Mouse (Mus musculus): ENCODE measurements at regions not wholly inside any gene's neighbourhood (a gene's known extent, or its start where the extent isn't known, plus 50 kb on each side); places are given as distances from the start of the nearest gene placed in this dataset.

DNA sequence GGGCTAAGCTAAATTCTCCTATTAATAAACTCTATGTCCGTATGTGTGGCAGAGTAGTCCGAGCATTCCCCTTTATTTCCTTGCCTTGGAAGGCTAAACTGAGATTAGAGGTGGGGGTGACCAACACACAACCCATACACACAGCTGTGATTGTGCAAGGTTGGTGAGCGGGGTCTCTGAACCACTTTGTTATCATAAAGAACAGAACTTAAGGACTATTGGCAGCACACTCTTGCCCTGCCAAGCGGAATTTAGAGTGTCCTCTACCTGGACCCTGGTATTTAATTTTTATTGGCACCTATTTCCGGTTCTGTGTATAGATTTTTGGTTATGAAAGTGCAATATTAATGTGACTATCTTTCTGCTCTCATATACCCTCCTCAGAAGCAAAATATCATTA is 109.7 kb upstream of the Six2 start:
- Histone ChIP-seq H3K27me3 (ENCODE audit: control insufficient read depth, insufficient read depth, low read length) (peaks cover 22% of the 10 kb centered on the region), H3K79me2 (ENCODE audit: control insufficient read depth, insufficient read depth, low read length) (no peaks in the 10 kb centered on the region), H3K4me1 (ENCODE audit: control insufficient read depth, insufficient read depth, low read length) (peaks cover 3% of the 10 kb centered on the region; the same call in 1 of the 2 replicates), H3K36me3 (ENCODE audit: control insufficient read depth, insufficient read depth, low read length) (no peaks in the 10 kb centered on the region), H3K9ac (ENCODE audit: low read depth, low read length) (no peak overlapping the region), H3K27ac (replicated peaks; ENCODE audit: insufficient read depth, low read depth, low read length) (no peak overlapping the region), H3K4me3 (ENCODE audit: insufficient read depth, low read depth, low read length) (no peak overlapping the region)
- TF ChIP-seq POLR2A (IDR thresholded peaks at IDR 0.05; ENCODE audit: extremely low read depth, insufficient read depth, low read length) (no peak), CTCF (IDR thresholded peaks at IDR 0.05; ENCODE audit: low read depth, low read length) (no peak)
- no peak for DNase-seq (ENCODE audit: extremely low read depth, low read depth, low spot score)
- 76% methylated on average over 5 of the region's 5 CpGs for WGBS

DNA sequence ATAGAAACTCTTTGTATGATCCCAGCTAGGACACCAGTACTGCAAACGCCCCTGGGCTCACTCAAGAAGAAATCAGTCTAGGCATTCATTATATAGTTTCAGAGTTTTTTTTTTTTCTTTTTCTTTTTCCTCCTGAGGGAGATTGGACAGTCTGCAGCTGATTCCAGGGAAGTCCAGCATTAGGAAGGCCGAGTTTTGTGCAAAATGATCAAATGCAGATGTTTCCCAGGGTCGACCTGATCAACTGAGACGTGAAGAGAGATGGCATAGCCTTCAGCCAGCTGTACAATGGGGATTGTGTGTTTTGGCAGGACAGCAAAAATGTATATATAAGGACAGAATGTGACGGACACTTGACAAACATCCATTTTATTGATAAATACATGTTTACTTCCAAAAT is 107.7 kb upstream of the Six2 start:
- TF ChIP-seq POLR2A (IDR thresholded peaks at IDR 0.05; ENCODE audit: extremely low read depth, insufficient read depth, low read length) (no peak), CTCF (IDR thresholded peaks at IDR 0.05; ENCODE audit: low read depth, low read length) (no peak)
- WGBS: 39% methylated on average over 5 of the region's 5 CpGs
- Histone ChIP-seq H3K4me1 (ENCODE audit: control insufficient read depth, insufficient read depth, low read length) (peaks cover 3% of the 10 kb centered on the region; the same call in 1 of the 2 replicates), H3K9ac (ENCODE audit: low read depth, low read length) (no peak overlapping the region), H3K36me3 (ENCODE audit: control insufficient read depth, insufficient read depth, low read length) (no peaks in the 10 kb centered on the region), H3K79me2 (ENCODE audit: control insufficient read depth, insufficient read depth, low read length) (no peaks in the 10 kb centered on the region), H3K27me3 (ENCODE audit: control insufficient read depth, insufficient read depth, low read length) (peaks cover 22% of the 10 kb centered on the region), H3K27ac (replicated peaks; ENCODE audit: insufficient read depth, low read depth, low read length) (no peak overlapping the region), H3K4me3 (ENCODE audit: insufficient read depth, low read depth, low read length) (no peak overlapping the region)
- DNase-seq (ENCODE audit: extremely low read depth, low read depth, low spot score): no peak

DNA sequence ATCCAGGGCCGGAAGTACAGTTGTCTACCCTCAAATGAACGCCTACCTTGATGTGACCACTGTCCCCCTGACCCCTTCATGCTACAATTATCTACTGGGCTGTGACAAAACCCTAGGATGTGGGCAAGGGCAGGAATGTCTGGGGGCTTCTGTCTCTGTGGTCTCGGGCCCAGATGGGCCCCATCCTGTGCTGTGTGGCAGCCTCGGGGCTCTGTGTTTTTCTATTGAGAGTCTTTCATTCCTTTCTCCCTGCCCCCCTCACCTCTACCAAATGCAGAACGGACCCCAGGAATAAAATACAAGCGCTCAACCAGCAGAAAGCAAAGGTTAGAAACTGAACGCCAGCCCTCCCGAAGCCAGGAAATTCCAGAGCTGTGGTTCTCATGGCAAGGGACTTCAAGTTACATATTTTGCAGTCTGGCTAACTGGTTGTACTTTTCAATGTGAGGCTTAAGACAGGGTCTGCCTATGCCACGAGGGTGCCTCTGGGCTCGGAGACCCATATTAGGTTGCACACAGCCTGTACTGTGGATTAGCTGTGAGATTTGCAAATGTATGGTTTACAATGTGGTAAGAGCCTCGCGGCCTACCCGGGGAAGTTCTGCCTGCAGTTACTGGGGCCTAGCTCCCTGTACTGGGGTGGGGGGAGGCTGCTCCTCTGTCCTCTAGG is 97.7 kb upstream of the Six2 start:
- DNase-seq (ENCODE audit: extremely low read depth, low read depth, low spot score): no peak
- TF ChIP-seq CTCF (IDR thresholded peaks at IDR 0.05; ENCODE audit: low read depth, low read length) (no peak), POLR2A (IDR thresholded peaks at IDR 0.05; ENCODE audit: extremely low read depth, insufficient read depth, low read length) (no peak)
- Histone ChIP-seq H3K36me3 (ENCODE audit: control insufficient read depth, insufficient read depth, low read length) (no peaks in the 10 kb centered on the region), H3K4me3 (ENCODE audit: insufficient read depth, low read depth, low read length) (no peak overlapping the region), H3K79me2 (ENCODE audit: control insufficient read depth, insufficient read depth, low read length) (no peaks in the 10 kb centered on the region), H3K27me3 (ENCODE audit: control insufficient read depth, insufficient read depth, low read length) (no peaks in the 10 kb centered on the region), H3K9ac (ENCODE audit: low read depth, low read length) (no peak overlapping the region), H3K4me1 (ENCODE audit: control insufficient read depth, insufficient read depth, low read length) (no peaks in the 10 kb centered on the region), H3K27ac (replicated peaks; ENCODE audit: insufficient read depth, low read depth, low read length) (no peak overlapping the region)
- WGBS: 75% methylated on average over 13 of the region's 13 CpGs

DNA sequence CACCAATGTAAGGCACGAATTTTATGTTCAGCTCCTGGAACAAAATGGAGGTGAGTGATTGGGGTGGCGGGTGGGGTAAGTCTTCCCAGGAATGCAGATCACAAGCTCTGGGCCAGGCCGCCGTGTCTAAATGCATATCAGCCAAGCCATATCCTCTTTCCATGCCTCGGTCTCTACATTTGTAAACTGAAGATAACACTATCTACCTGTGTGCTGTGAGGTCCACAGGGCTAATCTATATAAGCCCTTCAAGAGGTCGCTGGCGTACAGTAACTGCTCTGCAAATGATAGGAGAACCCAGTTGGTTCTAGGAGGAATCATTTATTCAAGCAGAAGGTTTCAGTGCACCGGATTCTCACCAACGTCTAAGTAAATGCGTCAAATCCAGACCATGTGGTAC is 92.4 kb upstream of the Six2 start:
- Histone ChIP-seq H3K27ac (replicated peaks; ENCODE audit: insufficient read depth, low read depth, low read length) (no peak overlapping the region), H3K79me2 (ENCODE audit: control insufficient read depth, insufficient read depth, low read length) (no peaks in the 10 kb centered on the region), H3K9ac (ENCODE audit: low read depth, low read length) (no peak overlapping the region), H3K4me3 (ENCODE audit: insufficient read depth, low read depth, low read length) (no peak overlapping the region), H3K4me1 (ENCODE audit: control insufficient read depth, insufficient read depth, low read length) (no peaks in the 10 kb centered on the region), H3K27me3 (ENCODE audit: control insufficient read depth, insufficient read depth, low read length) (peaks cover 2% of the 10 kb centered on the region; the same call in 1 of the 2 replicates), H3K36me3 (ENCODE audit: control insufficient read depth, insufficient read depth, low read length) (no peaks in the 10 kb centered on the region)
- no peak for TF ChIP-seq CTCF (IDR thresholded peaks at IDR 0.05; ENCODE audit: low read depth, low read length)
- no peak for TF ChIP-seq POLR2A (IDR thresholded peaks at IDR 0.05; ENCODE audit: extremely low read depth, insufficient read depth, low read length)
- 80% methylated on average over 10 of the region's 10 CpGs for WGBS
- no peak for DNase-seq (ENCODE audit: extremely low read depth, low read depth, low spot score)

DNA sequence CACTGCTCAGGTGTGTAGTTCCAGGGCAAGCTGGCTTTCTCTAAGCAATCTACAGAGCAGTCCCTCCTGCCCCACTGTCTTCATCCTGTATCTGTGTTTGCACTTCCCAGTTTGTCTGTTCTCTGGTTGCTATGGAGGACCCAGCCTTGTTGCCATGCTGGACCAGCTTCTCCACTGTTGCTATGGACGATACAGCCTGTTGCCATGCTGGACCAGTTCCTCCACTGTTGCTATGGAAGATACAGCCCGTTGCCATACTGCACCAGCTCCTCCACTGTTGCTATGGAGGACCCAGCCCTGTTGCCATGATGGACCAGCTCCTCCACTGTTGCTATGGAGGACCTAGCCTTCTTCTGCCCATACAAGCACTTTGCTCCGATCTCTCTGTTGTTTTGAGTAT is 88.8 kb upstream of the Six2 start:
- no peak for DNase-seq (ENCODE audit: extremely low read depth, low read depth, low spot score)
- Histone ChIP-seq H3K27me3 (ENCODE audit: control insufficient read depth, insufficient read depth, low read length) (peaks cover 2% of the 10 kb centered on the region; the same call in 1 of the 2 replicates), H3K79me2 (ENCODE audit: control insufficient read depth, insufficient read depth, low read length) (no peaks in the 10 kb centered on the region), H3K27ac (replicated peaks; ENCODE audit: insufficient read depth, low read depth, low read length) (no peak overlapping the region), H3K36me3 (ENCODE audit: control insufficient read depth, insufficient read depth, low read length) (no peaks in the 10 kb centered on the region), H3K4me1 (ENCODE audit: control insufficient read depth, insufficient read depth, low read length) (no peaks in the 10 kb centered on the region), H3K4me3 (ENCODE audit: insufficient read depth, low read depth, low read length) (no peak overlapping the region), H3K9ac (ENCODE audit: low read depth, low read length) (no peak overlapping the region)
- TF ChIP-seq CTCF (IDR thresholded peaks at IDR 0.05; ENCODE audit: low read depth, low read length): no peak
- TF ChIP-seq POLR2A (IDR thresholded peaks at IDR 0.05; ENCODE audit: extremely low read depth, insufficient read depth, low read length): no peak
- 69% methylated on average over 3 of the region's 3 CpGs for whole genome bisulfite sequencing

DNA sequence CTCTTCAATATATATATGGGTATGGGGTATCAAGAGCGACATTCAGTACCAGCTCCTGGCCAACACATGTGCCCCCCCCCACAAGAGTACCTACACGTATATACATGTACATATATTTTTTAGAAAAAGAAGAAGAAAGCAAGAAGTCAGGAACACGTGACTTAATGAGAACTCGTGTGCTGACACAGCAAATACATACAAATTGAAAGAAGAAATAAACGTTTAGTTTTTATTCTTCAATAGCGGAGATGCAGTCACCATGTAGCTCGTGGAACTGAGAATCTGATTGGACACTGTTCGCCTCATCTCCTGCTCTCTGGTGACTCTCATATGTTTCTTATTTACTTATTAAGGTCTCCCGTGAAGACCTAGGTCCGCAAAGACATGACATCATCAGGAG is 80.3 kb upstream of the Six2 start:
- no peak for TF ChIP-seq CTCF (IDR thresholded peaks at IDR 0.05; ENCODE audit: low read depth, low read length)
- TF ChIP-seq POLR2A (IDR thresholded peaks at IDR 0.05; ENCODE audit: extremely low read depth, insufficient read depth, low read length): no peak
- Histone ChIP-seq H3K79me2 (ENCODE audit: control insufficient read depth, insufficient read depth, low read length) (no peaks in the 10 kb centered on the region), H3K9ac (ENCODE audit: low read depth, low read length) (no peak overlapping the region)

More for the DNA sequence above, 80.3 kb upstream of the Six2 start:
- 87% methylated on average over 10 of the region's 10 CpGs for WGBS
- H3K27ac ChIP-seq (replicated peaks; ENCODE audit: insufficient read depth, low read depth, low read length): no peak overlapping the region
- H3K36me3 ChIP-seq (ENCODE audit: control insufficient read depth, insufficient read depth, low read length): no peaks in the 10 kb centered on the region
- DNase-seq (ENCODE audit: extremely low read depth, low read depth, low spot score): no peak
- no peaks in the 10 kb centered on the region for H3K4me1 ChIP-seq (ENCODE audit: control insufficient read depth, insufficient read depth, low read length)
- no peak overlapping the region for H3K4me3 ChIP-seq (ENCODE audit: insufficient read depth, low read depth, low read length)
- H3K27me3 ChIP-seq (ENCODE audit: control insufficient read depth, insufficient read depth, low read length): no peaks in the 10 kb centered on the region

Measured in liver, adult 2 months (tissue).